In the genomic region with DNA sequence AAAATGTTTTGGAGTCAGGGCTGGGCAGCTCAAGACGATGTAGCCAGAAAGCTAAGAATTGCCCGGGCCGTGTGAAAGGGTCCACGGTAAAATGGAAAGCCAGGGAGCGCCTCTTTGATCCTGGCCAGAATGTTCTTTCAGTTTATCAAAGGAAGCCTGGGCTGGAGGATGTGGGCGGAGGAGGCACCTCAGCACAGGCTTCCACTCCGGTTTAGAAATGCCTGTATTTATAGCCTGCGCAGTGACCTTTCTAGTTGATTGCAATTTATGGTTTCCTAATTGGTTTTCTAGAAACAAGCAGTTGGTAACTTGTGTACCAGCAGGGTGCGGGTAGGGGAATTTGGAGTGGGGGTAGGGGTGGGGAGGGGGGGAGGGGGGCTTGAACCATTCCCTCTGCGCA, we compare ENCODE assay signal across 17 mouse cellular contexts.
DNase-seq lines count a peak whose midpoint lies in the region; ATAC-seq and TF ChIP-seq lines count a peak whose summit lies in the region.
"Had no signal": no experiment of that assay in that cellular context is flagged by ENCODE, and none has a peak within 500 bp of the region (broad histone marks: within the 10 kb centered on the region; RNA-seq: fewer than 3 reads in every experiment).

No protein-coding gene starts in this region.

- TF ChIP-seq EP300 in lung, postnatal 0 days (IDR thresholded peaks at IDR 0.05) = no peak

- H3K4me3 ChIP-seq in lung, embryonic 14.5 days (ENCODE audit: low read depth, low read length) = no peak overlapping the region
- no peak overlapping the region for H3K4me3 ChIP-seq in lung, postnatal 0 days (ENCODE audit: low read depth, low read length)
- no peak overlapping the region for H3K4me3 ChIP-seq in neural tube, embryonic 13.5 days
- H3K4me3 ChIP-seq: embryonic facial prominence, embryonic 12.5 days; forebrain, embryonic 12.5 days; gastrocnemius, adult 2 months; hindbrain, embryonic 13.5 days; liver, embryonic 13.5 days had no signal

- no peak for TF ChIP-seq CTCF in lung, embryonic 14.5 days (IDR thresholded peaks at IDR 0.05; ENCODE audit: low read depth)
- TF ChIP-seq CTCF in lung, postnatal 0 days (IDR thresholded peaks at IDR 0.05) = no peak

- H3K36me3 ChIP-seq in lung, embryonic 14.5 days (ENCODE audit: insufficient read depth) = no peaks in the 10 kb centered on the region
- H3K36me3 ChIP-seq in lung, postnatal 0 days (ENCODE audit: insufficient read depth, low read length) = no peaks in the 10 kb centered on the region
- no peaks in the 10 kb centered on the region for H3K36me3 ChIP-seq in neural tube, embryonic 13.5 days
- H3K36me3 ChIP-seq: embryonic facial prominence, embryonic 12.5 days; forebrain, embryonic 12.5 days; liver, embryonic 13.5 days had no signal

- no peaks in the 10 kb centered on the region for H3K9me3 ChIP-seq in lung, embryonic 14.5 days (ENCODE audit: low read depth, low read length)
- no peaks in the 10 kb centered on the region for H3K9me3 ChIP-seq in lung, postnatal 0 days (ENCODE audit: low read length)
- H3K9me3 ChIP-seq in neural tube, embryonic 13.5 days = no peaks in the 10 kb centered on the region
- H3K9me3 ChIP-seq: forebrain, embryonic 12.5 days; hindbrain, embryonic 13.5 days; liver, embryonic 13.5 days had no signal

- no peaks in the 10 kb centered on the region for H3K4me1 ChIP-seq in lung, embryonic 14.5 days (ENCODE audit: insufficient read depth)
- 0 out of 2 replicates have a peak, but pooled peaks cover 3% of the 10 kb centered on the region for H3K4me1 ChIP-seq in lung, postnatal 0 days (ENCODE audit: insufficient read depth, low read depth, low read length)
- peaks cover 23% of the 10 kb centered on the region for H3K4me1 ChIP-seq in neural tube, embryonic 13.5 days (replicated peaks)

- no peaks in the 10 kb centered on the region for H3K27me3 ChIP-seq in lung, embryonic 14.5 days (ENCODE audit: insufficient read depth, low read length)
- no peaks in the 10 kb centered on the region for H3K27me3 ChIP-seq in lung, postnatal 0 days (replicated peaks; ENCODE audit: insufficient read depth, low read length)
- peaks cover 16% of the 10 kb centered on the region for H3K27me3 ChIP-seq in neural tube, embryonic 13.5 days
- H3K27me3 ChIP-seq: embryonic facial prominence, embryonic 12.5 days; forebrain, embryonic 12.5 days; hindbrain, embryonic 13.5 days; liver, embryonic 13.5 days had no signal

- peak; percentile 51 for DNase-seq in embryo, embryonic 10 days (ENCODE audit: low spot score)
- DNase-seq in embryo, embryonic 9.5 days (ENCODE audit: extremely low spot score) = no peak
- DNase-seq in lung, embryonic 14.5 days = peak; percentile 19
- no peak for DNase-seq in lung, postnatal 0 days (ENCODE audit: low spot score)
- DNase-seq in gastrocnemius, postnatal 10 days = no peak
- no peak for DNase-seq in adrenal gland, adult (ENCODE audit: inconsistent age in 2 of 2, low spot score in 1 of 2)
- DNase-seq: cerebellum, adult 18-20 months; gastrocnemius, adult 2 months; kidney, postnatal 10 days; liver, embryonic 13.5 days; lung, postnatal 36 days; thymus, postnatal 14 days had no signal

- WGBS in lung, embryonic 14.5 days = 53% methylated on average over 10 of the region's 10 CpGs
- 41% methylated on average over 10 of the region's 10 CpGs for WGBS in lung, postnatal 0 days
- 6% methylated on average over 10 of the region's 10 CpGs for WGBS in neural tube, embryonic 13.5 days

- H3K9ac ChIP-seq in lung, embryonic 14.5 days = no peak overlapping the region
- H3K9ac ChIP-seq in lung, postnatal 0 days (replicated peaks; ENCODE audit: low read depth) = no peak overlapping the region
- H3K9ac ChIP-seq in neural tube, embryonic 13.5 days = no peak overlapping the region
- H3K9ac ChIP-seq: embryonic facial prominence, embryonic 12.5 days; forebrain, embryonic 12.5 days; hindbrain, embryonic 13.5 days; liver, embryonic 13.5 days had no signal

- H3K4me2 ChIP-seq in lung, embryonic 14.5 days = no peak overlapping the region
- H3K4me2 ChIP-seq in lung, postnatal 0 days (replicated peaks; ENCODE audit: low read depth, low read length) = no peak overlapping the region
- H3K4me2 ChIP-seq in neural tube, embryonic 13.5 days = peak overlapping the region; percentile 9; the same call in 1 of the 2 replicates
- H3K4me2 ChIP-seq: embryonic facial prominence, embryonic 12.5 days; forebrain, embryonic 12.5 days; hindbrain, embryonic 13.5 days; liver, embryonic 13.5 days had no signal

- no peak overlapping the region for H3K27ac ChIP-seq in lung, embryonic 14.5 days (ENCODE audit: low read depth)
- no peak overlapping the region for H3K27ac ChIP-seq in lung, postnatal 0 days (ENCODE audit: low read length)
- H3K27ac ChIP-seq in neural tube, embryonic 13.5 days (replicated peaks) = 0 out of 2 replicates have a peak overlapping the region, but pooled peaks have one; percentile 9
- H3K27ac ChIP-seq: embryonic facial prominence, embryonic 12.5 days; forebrain, embryonic 12.5 days; gastrocnemius, adult 2 months; hindbrain, embryonic 13.5 days; liver, embryonic 13.5 days had no signal

- ATAC-seq in lung, embryonic 14.5 days (ENCODE audit: insufficient read depth) = no peak; the same call in 1 of the 2 replicates
- ATAC-seq in lung, postnatal 0 days = no peak
- ATAC-seq in hematopoietic stem cell, adult 5-6 weeks (replicated peaks in 1 of 2; ENCODE audit: insufficient read depth in 1 of 2, low FRiP score in 2 of 2, low TSS enrichment in 1 of 2, low read depth in 1 of 2, poor library complexity in 2 of 2, severe bottlenecking in 2 of 2) = peak; percentile 61 to 66
- peak; percentile 53; the same call in 1 of the 2 replicates for ATAC-seq in neural tube, embryonic 13.5 days (ENCODE audit: low read depth)

Comparison
In these comparisons a context has a peak if more than half of its experiments do, and no peak if none do; other contexts are left out.
1. DNase-seq: peak in embryo, embryonic 10 days (single experiment) and lung, embryonic 14.5 days (single experiment); none in embryo, embryonic 9.5 days (single experiment), lung, postnatal 0 days (single experiment), gastrocnemius, postnatal 10 days (single experiment) and adrenal gland, adult (0 of 2).
2. ATAC-seq: peak in hematopoietic stem cell, adult 5-6 weeks (2 of 2) and neural tube, embryonic 13.5 days (single experiment); none in lung, embryonic 14.5 days (single experiment) and lung, postnatal 0 days (single experiment).